Mouse (Mus musculus) heart, embryonic 15.5 days (tissue): ENCODE results near the gene Gm45618. TPM values are rescaled to one million over a fixed set of nuclear protein-coding genes. Genes with fewer than 3 reads are reported as not detected.

Experiments used
- ATAC-seq: fragments of 200-750 bp; cut with Nextera tagmentation; replicated peaks from 2 replicates; pipeline ENCODE4 v1.8.0; 2017; ENCODE audit warnings: low read depth, moderate TSS enrichment; ENCODE audit not compliant: insufficient number of reproducible peaks, insufficient read depth, low FRiP score
- H3K27ac ChIP-seq: fragments of 300-500 bp; sonication (generic); 2 replicates; pipeline ENCODE4 v1.5.1; 2015; ENCODE audit warnings: mild to moderate bottlenecking, inconsistent platforms
- H3K27me3 ChIP-seq: fragments of 300-500 bp; sonication (generic); 2 replicates; pipeline ENCODE4 v1.6.1; 2015; ENCODE audit warnings: inconsistent platforms
- H3K36me3 ChIP-seq: fragments of 300-500 bp; sonication (generic); 2 replicates; pipeline ENCODE4 v1.6.1; 2015; ENCODE audit warnings: mild to moderate bottlenecking, inconsistent platforms
- H3K4me1 ChIP-seq: fragments of 300-500 bp; sonication (generic); replicated peaks from 2 replicates; pipeline ENCODE4 v1.6.1; 2015; ENCODE audit warnings: inconsistent platforms
- H3K4me2 ChIP-seq: fragments of 300-500 bp; sonication (generic); 2 replicates; pipeline ENCODE4 v1.6.1; 2015; ENCODE audit warnings: inconsistent platforms, mild to moderate bottlenecking, moderate library complexity
- H3K4me3 ChIP-seq: fragments of 300-500 bp; sonication (generic); 2 replicates; pipeline ENCODE4 v1.5.1; 2015; ENCODE audit warnings: mild to moderate bottlenecking, inconsistent platforms
- H3K9ac ChIP-seq: fragments of 300-500 bp; sonication (generic); 2 replicates; pipeline ENCODE4 v1.6.1; 2015; ENCODE audit warnings: mild to moderate bottlenecking, inconsistent platforms
- H3K9me3 ChIP-seq: fragments of 300-500 bp; sonication (generic); replicated peaks from 2 replicates; pipeline ENCODE4 v1.6.1; 2016; ENCODE audit warnings: inconsistent platforms
- WGBS: fragments of 180-500 bp; shearing (Covaris S2); methylation state at CpG from one replicate; pipeline ENCODE4 v1.1.7; 2015; ENCODE audit warnings: mixed read lengths; 5-methylcytosine and 5-hydroxymethylcytosine counted together
- polyA plus RNA-seq: library from polyadenylated mRNA; unstranded; fragments of >200 nt; fragmentation: Nextera tagmentation; extraction: Ambion mirVana; gene quantifications from 2 replicates; pipeline ENCODE4 v1.2.1, GENCODE M21; 2015

Gene Gm45618
- polyA plus RNA-seq, 1 experiment from 2014 or later = not detected

GRCm38 (mm10) chr7:142092991-142093390 lies 27.5 kb downstream of the Gm45618 start:
- no peak for ATAC-seq
- H3K9ac ChIP-seq = no peak overlapping the region

GRCm38 (mm10) chr7:142091848-142092247 lies 28.7 kb downstream of the Gm45618 start:
- no peak overlapping the region for H3K9ac ChIP-seq

More at GRCm38 (mm10) chr7:142092991-142093390, 27.5 kb downstream of the Gm45618 start:
- Histone ChIP-seq H3K4me3 (peak overlapping the region; percentile 85), H3K27ac (no peak overlapping the region), H3K36me3 (0 out of 2 replicates have a peak, but pooled peaks cover under 1% of the 10 kb centered on the region), H3K27me3 (peaks cover 16% of the 10 kb centered on the region), H3K4me1 (peaks cover 68% of the 10 kb centered on the region), H3K9me3 (no peaks in the 10 kb centered on the region), H3K4me2 (peak overlapping the region; percentile 83)
- 43% methylated on average over 1 of the region's 1 CpGs for WGBS

GRCm38 (mm10) chr7:142089648-142090447 lies 30.7 kb downstream of the Gm45618 start:
- peaks cover 3% of the 10 kb centered on the region; the same call in 1 of the 2 replicates for H3K36me3 ChIP-seq
- no peak for ATAC-seq
- no peaks in the 10 kb centered on the region for H3K9me3 ChIP-seq
- H3K4me3 ChIP-seq = no peak overlapping the region
- no peak overlapping the region for H3K4me2 ChIP-seq
- no peak overlapping the region; the same call in 1 of the 2 replicates for H3K9ac ChIP-seq
- H3K27me3 ChIP-seq = no peaks in the 10 kb centered on the region
- peaks cover 68% of the 10 kb centered on the region for H3K4me1 ChIP-seq
- H3K27ac ChIP-seq = peak overlapping the region; percentile 28; the same call in 1 of the 2 replicates
- WGBS = 46% methylated on average over 17 of the region's 17 CpGs

More at GRCm38 (mm10) chr7:142091848-142092247, 28.7 kb downstream of the Gm45618 start:
- no peak overlapping the region for H3K27ac ChIP-seq
- H3K4me3 ChIP-seq = no peak overlapping the region
- H3K4me2 ChIP-seq = peak overlapping the region; percentile 17; the same call in 1 of the 2 replicates
- ATAC-seq = no peak
- peaks cover 68% of the 10 kb centered on the region for H3K4me1 ChIP-seq
- peaks cover 7% of the 10 kb centered on the region for H3K27me3 ChIP-seq
- no peaks in the 10 kb centered on the region for H3K9me3 ChIP-seq
- 0 out of 2 replicates have a peak, but pooled peaks cover 3% of the 10 kb centered on the region for H3K36me3 ChIP-seq
- WGBS = 17% methylated on average over 4 of the region's 4 CpGs

- H3K4me2 ChIP-seq = no peak overlapping the region
- no peak overlapping the region for H3K27ac ChIP-seq
- H3K27me3 ChIP-seq = peaks cover under 1% of the 10 kb centered on the region; the same call in 1 of the 2 replicates
These were observed 31.6 kb downstream of the Gm45618 start for GRCm38 (mm10) chr7:142088886-142089285.

GRCm38 (mm10) chr7:142087069-142087652 lies 33.4 kb downstream of the Gm45618 start:
- H3K36me3 ChIP-seq = peaks cover 17% of the 10 kb centered on the region
- no peak overlapping the region for H3K27ac ChIP-seq
- no peak overlapping the region for H3K4me3 ChIP-seq
- peaks cover 18% of the 10 kb centered on the region for H3K27me3 ChIP-seq
- WGBS = 88% methylated on average over 1 of the region's 1 CpGs
- no peak for ATAC-seq
- peaks cover 67% of the 10 kb centered on the region for H3K4me1 ChIP-seq
- no peak overlapping the region for H3K9ac ChIP-seq
- no peak overlapping the region for H3K4me2 ChIP-seq
- no peaks in the 10 kb centered on the region for H3K9me3 ChIP-seq

More at GRCm38 (mm10) chr7:142088886-142089285, 31.6 kb downstream of the Gm45618 start:
- 19% methylated on average over 5 of the region's 5 CpGs for WGBS
- ATAC-seq = peak; percentile 21; the same call in 1 of the 2 replicates
- H3K9ac ChIP-seq = peak overlapping the region; percentile 24; the same call in 1 of the 2 replicates
- H3K4me3 ChIP-seq = no peak overlapping the region
- H3K36me3 ChIP-seq = peaks cover 3% of the 10 kb centered on the region; the same call in 1 of the 2 replicates
- H3K4me1 ChIP-seq = peaks cover 71% of the 10 kb centered on the region
- no peaks in the 10 kb centered on the region for H3K9me3 ChIP-seq

GRCm38 (mm10) chr7:142086159-142086905 lies 34.2 kb downstream of the Gm45618 start:
- H3K27ac ChIP-seq = no peak overlapping the region
- no peak overlapping the region for H3K9ac ChIP-seq
- 64% methylated on average over 4 of the region's 4 CpGs for WGBS
- H3K9me3 ChIP-seq = no peaks in the 10 kb centered on the region
- H3K4me1 ChIP-seq = peaks cover 61% of the 10 kb centered on the region
- H3K4me3 ChIP-seq = no peak overlapping the region
- H3K4me2 ChIP-seq = no peak overlapping the region
- peaks cover 25% of the 10 kb centered on the region for H3K36me3 ChIP-seq
- H3K27me3 ChIP-seq = peaks cover 22% of the 10 kb centered on the region
- ATAC-seq = no peak

GRCm38 (mm10) chr7:142084820-142085219 lies 35.7 kb downstream of the Gm45618 start:
- 28% methylated on average over 3 of the region's 3 CpGs for WGBS
- Histone ChIP-seq H3K4me1 (peaks cover 49% of the 10 kb centered on the region), H3K9ac (0 out of 2 replicates have a peak overlapping the region, but pooled peaks have one; percentile 16), H3K4me2 (0 out of 2 replicates have a peak overlapping the region, but pooled peaks have one; percentile 14), H3K27ac (peak overlapping the region; percentile 83), H3K36me3 (peaks cover 35% of the 10 kb centered on the region), H3K9me3 (no peaks in the 10 kb centered on the region), H3K4me3 (no peak overlapping the region), H3K27me3 (peaks cover 26% of the 10 kb centered on the region)
- ATAC-seq = peak; percentile 80

- Histone ChIP-seq H3K4me1 (peaks cover 45% of the 10 kb centered on the region), H3K36me3 (peaks cover 35% of the 10 kb centered on the region), H3K4me2 (0 out of 2 replicates have a peak overlapping the region, but pooled peaks have one; percentile 14), H3K9ac (0 out of 2 replicates have a peak overlapping the region, but pooled peaks have one; percentile 16), H3K9me3 (no peaks in the 10 kb centered on the region), H3K4me3 (no peak overlapping the region), H3K27ac (peak overlapping the region; percentile 83), H3K27me3 (peaks cover 26% of the 10 kb centered on the region)
- 28% methylated on average over 5 of the region's 5 CpGs for WGBS
- peak; percentile 20 for ATAC-seq
These were observed 36.1 kb downstream of the Gm45618 start for GRCm38 (mm10) chr7:142084395-142084794.

- H3K36me3 ChIP-seq = peaks cover 35% of the 10 kb centered on the region
- 30% methylated on average over 12 of the region's 12 CpGs for WGBS
- H3K27ac ChIP-seq = peak overlapping the region; percentile 83
- peak; percentile 56 for ATAC-seq
- peaks cover 39% of the 10 kb centered on the region for H3K4me1 ChIP-seq
- no peaks in the 10 kb centered on the region for H3K9me3 ChIP-seq
- H3K4me3 ChIP-seq = no peak overlapping the region
- no peak overlapping the region for H3K9ac ChIP-seq
- H3K4me2 ChIP-seq = 0 out of 2 replicates have a peak overlapping the region, but pooled peaks have one; percentile 14
- peaks cover 26% of the 10 kb centered on the region for H3K27me3 ChIP-seq
These were observed 36.8 kb downstream of the Gm45618 start for GRCm38 (mm10) chr7:142083588-142084317.

GRCm38 (mm10) chr7:142082607-142083006 lies 37.9 kb downstream of the Gm45618 start:
- Histone ChIP-seq H3K9me3 (no peaks in the 10 kb centered on the region), H3K36me3 (peaks cover 32% of the 10 kb centered on the region), H3K9ac (no peak overlapping the region), H3K27ac (no peak overlapping the region), H3K4me2 (no peak overlapping the region), H3K4me1 (peaks cover 33% of the 10 kb centered on the region), H3K27me3 (peaks cover 26% of the 10 kb centered on the region), H3K4me3 (no peak overlapping the region)
- ATAC-seq = no peak
- WGBS = 68% methylated on average over 14 of the region's 16 CpGs
